Comparison of ENCODE assay signal across 23 mouse cellular contexts in the genomic region with DNA sequence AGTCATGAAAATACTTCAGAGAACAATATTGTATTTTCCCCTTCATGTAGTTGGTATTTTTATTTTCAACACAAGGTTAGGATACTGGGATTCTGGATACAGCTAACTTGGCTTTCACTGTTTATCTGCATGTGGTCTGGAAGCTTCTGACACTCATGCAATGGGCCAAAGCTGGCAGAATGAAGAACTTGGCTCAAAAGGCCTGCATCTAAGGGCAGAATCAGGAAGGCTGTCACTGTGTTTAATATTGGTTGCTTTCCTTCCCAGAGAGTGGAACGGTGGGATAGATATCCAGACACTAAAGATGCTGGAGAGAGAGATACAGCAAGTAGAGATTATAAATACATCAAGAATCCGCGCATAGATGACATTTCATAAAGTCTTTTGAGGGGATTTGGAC.
A peak's percentile ranks its signal among the peaks of the same experiment; 100 is the strongest.
DNase-seq lines count a peak whose midpoint lies in the region; ATAC-seq and TF ChIP-seq lines count a peak whose summit lies in the region.
"Had no signal": no experiment of that assay in that cellular context is flagged by ENCODE, and none has a peak within 500 bp of the region (broad histone marks: within the 10 kb centered on the region; RNA-seq: fewer than 3 reads in every experiment).

No protein-coding gene starts in this region.

- DNase-seq in cerebellum, adult 11 months: no peak
- DNase-seq in cerebellum, postnatal 14 days: peak; percentile 58 to 72
- no peak for DNase-seq in cerebellum, adult 8-10 months
- peak; percentile 9 for DNase-seq in hindbrain, postnatal 0 days (ENCODE audit: low spot score)
- peak; percentile 28 for DNase-seq in brain, embryonic 18.5 days (ENCODE audit: low read depth, low spot score)
- DNase-seq: adrenal gland, adult 8-10 months; adrenal gland, postnatal 25 days; gastrocnemius, postnatal 10 days; gastrocnemius, postnatal 36 days; heart, adult 2 months; heart, postnatal 14 days; heart, postnatal 4 days; kidney, adult 11 months had no signal

- H3K9me3 ChIP-seq in hindbrain, postnatal 0 days (ENCODE audit: low read length): no peaks in the 10 kb centered on the region
- H3K9me3 ChIP-seq in hindbrain, embryonic 12.5 days (replicated peaks): no peaks in the 10 kb centered on the region
- H3K9me3 ChIP-seq: embryonic facial prominence, embryonic 12.5 days; embryonic facial prominence, embryonic 15.5 days; forebrain, embryonic 15.5 days; heart, embryonic 10.5 days; heart, embryonic 13.5 days; hindbrain, embryonic 15.5 days; intestine, embryonic 15.5 days had no signal

- TF ChIP-seq CTCF in hindbrain, postnatal 0 days (IDR thresholded peaks at IDR 0.05; ENCODE audit: low read depth): no peak

- no peak overlapping the region for H3K4me2 ChIP-seq in hindbrain, postnatal 0 days (ENCODE audit: low read depth, low read length)
- no peak overlapping the region for H3K4me2 ChIP-seq in hindbrain, embryonic 12.5 days (replicated peaks)
- H3K4me2 ChIP-seq: embryonic facial prominence, embryonic 12.5 days; embryonic facial prominence, embryonic 15.5 days; forebrain, embryonic 15.5 days; heart, embryonic 13.5 days; hindbrain, embryonic 15.5 days; intestine, embryonic 15.5 days had no signal

- peak; percentile 60; the same call in 1 of the 2 replicates for ATAC-seq in cerebellum, adult (ENCODE audit: insufficient number of reproducible peaks, low FRiP score, low TSS enrichment)
- ATAC-seq in hindbrain, postnatal 0 days: no peak
- no peak for ATAC-seq in hindbrain, embryonic 12.5 days (ENCODE audit: low FRiP score)
- ATAC-seq: activated CD4-positive, CD25-positive, alpha-beta regulatory T cell, adult 4 months; forebrain, embryonic 15.5 days; intestine, embryonic 15.5 days had no signal

- H3K27ac ChIP-seq in hindbrain, postnatal 0 days: no peak overlapping the region
- H3K27ac ChIP-seq in hindbrain, embryonic 12.5 days: no peak overlapping the region
- H3K27ac ChIP-seq: embryonic facial prominence, embryonic 12.5 days; embryonic facial prominence, embryonic 15.5 days; forebrain, embryonic 15.5 days; heart, adult 2 months; heart, embryonic 10.5 days; heart, embryonic 13.5 days; hindbrain, embryonic 15.5 days; intestine, embryonic 15.5 days had no signal

- no peaks in the 10 kb centered on the region for H3K4me1 ChIP-seq in hindbrain, postnatal 0 days (ENCODE audit: insufficient read depth, low read length)
- H3K4me1 ChIP-seq in hindbrain, embryonic 12.5 days: no peaks in the 10 kb centered on the region
- H3K4me1 ChIP-seq: embryonic facial prominence, embryonic 12.5 days; embryonic facial prominence, embryonic 15.5 days; forebrain, embryonic 15.5 days; heart, embryonic 10.5 days; heart, embryonic 13.5 days; hindbrain, embryonic 15.5 days; intestine, embryonic 15.5 days had no signal

- WGBS in hindbrain, postnatal 0 days: 65% methylated on average over 3 of the region's 3 CpGs
- WGBS in hindbrain, embryonic 12.5 days: 92% methylated on average over 3 of the region's 3 CpGs

- H3K9ac ChIP-seq in hindbrain, postnatal 0 days (replicated peaks; ENCODE audit: low read length): no peak overlapping the region
- no peak overlapping the region for H3K9ac ChIP-seq in hindbrain, embryonic 12.5 days
- H3K9ac ChIP-seq: embryonic facial prominence, embryonic 12.5 days; embryonic facial prominence, embryonic 15.5 days; forebrain, embryonic 15.5 days; heart, embryonic 13.5 days; hindbrain, embryonic 15.5 days; intestine, embryonic 15.5 days had no signal

- H3K36me3 ChIP-seq in hindbrain, postnatal 0 days (ENCODE audit: insufficient read depth, low read length): no peaks in the 10 kb centered on the region
- no peaks in the 10 kb centered on the region for H3K36me3 ChIP-seq in hindbrain, embryonic 12.5 days
- H3K36me3 ChIP-seq: embryonic facial prominence, embryonic 12.5 days; embryonic facial prominence, embryonic 15.5 days; forebrain, embryonic 15.5 days; heart, embryonic 10.5 days; heart, embryonic 13.5 days; hindbrain, embryonic 15.5 days; intestine, embryonic 15.5 days had no signal

- H3K4me3 ChIP-seq in hindbrain, postnatal 0 days (ENCODE audit: low read length): no peak overlapping the region
- H3K4me3 ChIP-seq in hindbrain, embryonic 12.5 days: no peak overlapping the region
- H3K4me3 ChIP-seq: embryonic facial prominence, embryonic 12.5 days; embryonic facial prominence, embryonic 15.5 days; forebrain, embryonic 15.5 days; heart, adult 2 months; heart, embryonic 10.5 days; heart, embryonic 13.5 days; hindbrain, embryonic 15.5 days; intestine, embryonic 15.5 days had no signal

- no peaks in the 10 kb centered on the region for H3K27me3 ChIP-seq in hindbrain, postnatal 0 days (ENCODE audit: insufficient read depth, low read length)
- no peaks in the 10 kb centered on the region for H3K27me3 ChIP-seq in hindbrain, embryonic 12.5 days
- H3K27me3 ChIP-seq: embryonic facial prominence, embryonic 12.5 days; embryonic facial prominence, embryonic 15.5 days; forebrain, embryonic 15.5 days; heart, embryonic 13.5 days; hindbrain, embryonic 15.5 days; intestine, embryonic 15.5 days had no signal

Comparison
In these comparisons a context has a peak if more than half of its experiments do, and no peak if none do; other contexts are left out.
1. DNase-seq: peak in cerebellum, postnatal 14 days (2 of 2), hindbrain, postnatal 0 days (single experiment) and brain, embryonic 18.5 days (single experiment); none in cerebellum, adult 11 months (single experiment) and cerebellum, adult 8-10 months (single experiment).